Mouse (Mus musculus): Measurements from ENCODE around the gene Cldnd1.

DNA sequence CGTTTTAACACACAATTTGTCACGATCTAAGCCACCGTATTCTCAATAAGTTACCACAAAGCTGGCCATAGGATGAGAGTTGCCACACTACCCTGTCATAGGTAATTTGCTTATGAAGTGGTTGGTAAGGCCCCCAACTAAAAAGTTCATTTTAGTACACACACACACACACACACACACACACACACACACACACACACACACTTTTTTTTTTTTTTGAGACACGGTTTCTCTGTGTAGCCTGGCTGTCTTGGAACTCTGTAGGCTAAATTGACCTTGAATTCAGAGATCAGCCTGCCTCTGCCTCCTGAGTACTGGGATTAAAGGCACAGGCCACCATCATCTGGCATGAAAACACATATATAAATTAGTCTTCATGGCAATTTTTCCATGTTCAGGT lies 43.8 kb upstream of the Cldnd1 start:
- no peak for TF ChIP-seq CTCF (IDR thresholded peaks at IDR 0.05)
- no peak for TF ChIP-seq EP300 (IDR thresholded peaks at IDR 0.05)
